Mouse (Mus musculus) kidney, embryonic 16.5 days (tissue): ENCODE measurements at regions not wholly inside any gene's neighbourhood (a gene's known extent, or its start where the extent isn't known, plus 50 kb on each side); places are given as distances from the start of the nearest gene placed in this dataset.
A peak's percentile ranks its signal among the peaks of the same experiment; 100 is the strongest.

Experiments used
- ATAC-seq: fragments of 200-750 bp; cut with Nextera tagmentation; 2 replicates; pipeline ENCODE4 v1.8.0; 2017; ENCODE audit warnings: moderate TSS enrichment; ENCODE audit not compliant: low FRiP score, low TSS enrichment
- H3K27ac ChIP-seq: fragments of 300-500 bp; sonication (generic); 2 replicates; pipeline ENCODE4 v1.5.1; 2014; ENCODE audit warnings: low read length
- H3K27me3 ChIP-seq: fragments of 300-500 bp; sonication (generic); 2 replicates; pipeline ENCODE4 v1.6.1; 2014; ENCODE audit warnings: low read length, control low read depth, mixed read lengths; ENCODE audit not compliant: insufficient read depth
- H3K36me3 ChIP-seq: fragments of 300-500 bp; sonication (generic); 2 replicates; pipeline ENCODE4 v1.6.1; 2014; ENCODE audit warnings: low read length, control low read depth, mixed read lengths; ENCODE audit not compliant: insufficient read depth
- H3K4me1 ChIP-seq: fragments of 300-500 bp; sonication (generic); 2 replicates; pipeline ENCODE4 v1.6.1; 2014; ENCODE audit warnings: low read length, control low read depth, mixed read lengths; ENCODE audit not compliant: insufficient read depth
- H3K4me2 ChIP-seq: fragments of 300-500 bp; sonication (generic); replicated peaks from 2 replicates; pipeline ENCODE4 v1.6.1; 2014; ENCODE audit warnings: low read depth, low read length
- H3K4me3 ChIP-seq: fragments of 300-500 bp; sonication (generic); 2 replicates; pipeline ENCODE4 v1.5.1; 2014; ENCODE audit warnings: mild to moderate bottlenecking, low read length
- H3K9ac ChIP-seq: fragments of 300-500 bp; sonication (generic); replicated peaks from 2 replicates; pipeline ENCODE4 v1.6.1; 2014; ENCODE audit warnings: low read length
- H3K9me3 ChIP-seq: fragments of 300-500 bp; sonication (generic); 2 replicates; pipeline ENCODE4 v1.6.1; 2016; ENCODE audit warnings: low read length, control low read depth
- WGBS: fragments of 180-500 bp; shearing (Covaris S2); extraction: QIAGEN DNeasy Blood & Tissue Kit; methylation state at CpG from one replicate; pipeline ENCODE4 v1.1.7; 2014; 5-methylcytosine and 5-hydroxymethylcytosine counted together

GRCm38 (mm10) chr1:57497489-57498037, 90.7 kb upstream of the Tyw5 start:
- Histone ChIP-seq H3K4me3 (no peak overlapping the region), H3K27ac (no peak overlapping the region), H3K9me3 (no peaks in the 10 kb centered on the region), H3K4me1 (no peaks in the 10 kb centered on the region), H3K27me3 (no peaks in the 10 kb centered on the region), H3K36me3 (no peaks in the 10 kb centered on the region), H3K9ac (no peak overlapping the region), H3K4me2 (no peak overlapping the region)
- no peak for ATAC-seq
- WGBS = 78% methylated on average over 8 of the region's 8 CpGs

- Histone ChIP-seq H3K4me2 (no peak overlapping the region), H3K9ac (no peak overlapping the region), H3K36me3 (no peaks in the 10 kb centered on the region), H3K27me3 (no peaks in the 10 kb centered on the region), H3K9me3 (no peaks in the 10 kb centered on the region), H3K27ac (no peak overlapping the region), H3K4me3 (no peak overlapping the region), H3K4me1 (no peaks in the 10 kb centered on the region)
- ATAC-seq = no peak
- 67% methylated on average over 8 of the region's 9 CpGs for WGBS
Measured at GRCm38 (mm10) chr1:57510359-57511120, 103.6 kb upstream of the Tyw5 start.

GRCm38 (mm10) chr1:57511902-57512301, 105.0 kb upstream of the Tyw5 start:
- Histone ChIP-seq H3K4me3 (no peak overlapping the region), H3K36me3 (no peaks in the 10 kb centered on the region), H3K4me2 (no peak overlapping the region), H3K9ac (no peak overlapping the region), H3K27ac (no peak overlapping the region), H3K4me1 (no peaks in the 10 kb centered on the region), H3K9me3 (no peaks in the 10 kb centered on the region), H3K27me3 (no peaks in the 10 kb centered on the region)
- 98% methylated on average over 2 of the region's 2 CpGs for WGBS
- ATAC-seq = no peak

GRCm38 (mm10) chr1:57512516-57512915, 105.6 kb upstream of the Tyw5 start:
- no peaks in the 10 kb centered on the region for H3K9me3 ChIP-seq
- H3K4me2 ChIP-seq = no peak overlapping the region
- H3K27ac ChIP-seq = no peak overlapping the region
- no peak overlapping the region for H3K9ac ChIP-seq
- H3K27me3 ChIP-seq = no peaks in the 10 kb centered on the region
- WGBS = 67% methylated on average over 3 of the region's 3 CpGs
- no peaks in the 10 kb centered on the region for H3K4me1 ChIP-seq
- H3K36me3 ChIP-seq = no peaks in the 10 kb centered on the region
- no peak overlapping the region for H3K4me3 ChIP-seq
- no peak for ATAC-seq

- H3K27ac ChIP-seq = no peak overlapping the region
- 51% methylated on average over 4 of the region's 4 CpGs for WGBS
- H3K27me3 ChIP-seq = no peaks in the 10 kb centered on the region
- H3K4me2 ChIP-seq = no peak overlapping the region
- no peak for ATAC-seq
- H3K9ac ChIP-seq = no peak overlapping the region
- H3K36me3 ChIP-seq = no peaks in the 10 kb centered on the region
- H3K9me3 ChIP-seq = no peaks in the 10 kb centered on the region
- H3K4me1 ChIP-seq = peaks cover 12% of the 10 kb centered on the region
- H3K4me3 ChIP-seq = no peak overlapping the region
Measured at GRCm38 (mm10) chr1:57525965-57526364, 119.1 kb upstream of the Tyw5 start.

GRCm38 (mm10) chr1:57528703-57529102, 121.8 kb upstream of the Tyw5 start:
- H3K4me3 ChIP-seq = no peak overlapping the region
- no peaks in the 10 kb centered on the region for H3K36me3 ChIP-seq
- no peak overlapping the region for H3K9ac ChIP-seq
- no peaks in the 10 kb centered on the region for H3K27me3 ChIP-seq
- no peaks in the 10 kb centered on the region for H3K9me3 ChIP-seq
- H3K27ac ChIP-seq = peak overlapping the region; percentile 50; the same call in 1 of the 2 replicates
- peak; percentile 98 for ATAC-seq
- H3K4me2 ChIP-seq = no peak overlapping the region
- 19% methylated on average over 3 of the region's 3 CpGs for WGBS
- peaks cover 12% of the 10 kb centered on the region for H3K4me1 ChIP-seq

- Histone ChIP-seq H3K4me2 (no peak overlapping the region), H3K4me1 (peaks cover 12% of the 10 kb centered on the region), H3K9me3 (no peaks in the 10 kb centered on the region), H3K27ac (peak overlapping the region; percentile 50), H3K9ac (no peak overlapping the region), H3K27me3 (no peaks in the 10 kb centered on the region), H3K36me3 (no peaks in the 10 kb centered on the region), H3K4me3 (no peak overlapping the region)
- 71% methylated on average over 2 of the region's 2 CpGs for WGBS
- no peak for ATAC-seq
Measured at GRCm38 (mm10) chr1:57529320-57529719, 122.4 kb upstream of the Tyw5 start.

- Histone ChIP-seq H3K27me3 (no peaks in the 10 kb centered on the region), H3K9me3 (no peaks in the 10 kb centered on the region), H3K9ac (no peak overlapping the region), H3K4me2 (no peak overlapping the region), H3K4me3 (no peak overlapping the region), H3K4me1 (no peaks in the 10 kb centered on the region), H3K27ac (no peak overlapping the region), H3K36me3 (no peaks in the 10 kb centered on the region)
- WGBS = 80% methylated on average over 5 of the region's 5 CpGs
- ATAC-seq = no peak
Measured at GRCm38 (mm10) chr1:57537369-57537768, 130.5 kb upstream of the Tyw5 start.

- ATAC-seq = no peak
Measured at GRCm38 (mm10) chr1:57544684-57545083, 137.8 kb upstream of the Tyw5 start.

More at GRCm38 (mm10) chr1:57544684-57545083, 137.8 kb upstream of the Tyw5 start:
- WGBS = 76% methylated on average over 3 of the region's 3 CpGs
- H3K27me3 ChIP-seq = no peaks in the 10 kb centered on the region
- no peak overlapping the region for H3K4me2 ChIP-seq
- H3K9me3 ChIP-seq = no peaks in the 10 kb centered on the region
- no peak overlapping the region for H3K4me3 ChIP-seq
- no peak overlapping the region for H3K9ac ChIP-seq
- H3K36me3 ChIP-seq = no peaks in the 10 kb centered on the region
- no peak overlapping the region for H3K27ac ChIP-seq
- H3K4me1 ChIP-seq = peaks cover 12% of the 10 kb centered on the region
